Mouse (Mus musculus): ENCODE measurements around the gene Ccdc180.

DNA sequence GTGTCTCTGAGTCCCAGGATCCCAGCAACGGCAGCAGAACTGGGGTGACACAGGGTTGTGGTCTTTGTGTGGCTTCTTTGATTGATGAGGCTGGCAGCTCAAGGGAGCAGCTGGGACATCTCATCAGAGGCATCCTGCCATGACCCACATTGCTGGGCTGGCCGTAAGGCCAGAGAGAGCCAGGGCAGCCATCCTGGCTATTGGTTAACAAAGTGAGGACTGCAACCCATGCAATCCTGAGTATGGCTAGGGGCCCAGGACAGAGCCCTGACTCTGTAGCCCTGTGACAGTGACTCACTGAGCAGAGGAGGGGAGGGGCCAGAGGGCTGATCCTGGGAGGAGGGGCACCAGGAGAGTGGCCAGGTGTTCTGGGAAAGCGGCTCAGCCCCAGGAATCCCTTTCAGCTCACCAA is 38.5 kb upstream of the Ccdc180 start:
- no peak for TF ChIP-seq CTCF (IDR thresholded peaks at IDR 0.05)
- no peak for TF ChIP-seq EP300 (IDR thresholded peaks at IDR 0.05)

Measured in lung, postnatal 0 days (tissue).